Mouse (Mus musculus) olfactory bulb, adult 2 months (tissue): ENCODE data around the gene Trim62. TPM values are rescaled to one million over a fixed set of nuclear protein-coding genes. Genes with fewer than 3 reads are reported as not detected.

Experiments
- H3K27ac ChIP-seq: fragments of 200-500 bp; 2 replicates; pipeline ENCODE4 v1.5.1; 2012; ENCODE audit warnings: low read depth, low read length; ENCODE audit not compliant: insufficient read depth
- H3K4me1 ChIP-seq: fragments of 200-500 bp; 2 replicates; pipeline ENCODE4 v1.6.1; 2012; ENCODE audit warnings: low read length; ENCODE audit not compliant: control insufficient read depth, insufficient read depth
- H3K4me3 ChIP-seq: fragments of 200-500 bp; 2 replicates; pipeline ENCODE4 v1.5.1; 2012; ENCODE audit warnings: mild to moderate bottlenecking, low read depth, low read length, moderate library complexity; ENCODE audit not compliant: insufficient read depth
- CTCF ChIP-seq: fragments of 200-500 bp; IDR thresholded peaks from 2 replicates; pipeline ENCODE4 v1.5.1; 2012; ENCODE audit warnings: low read depth, mild to moderate bottlenecking, low read length, moderate library complexity; ENCODE audit not compliant: insufficient read depth
- POLR2A ChIP-seq: fragments of 200-500 bp; IDR thresholded peaks from 2 replicates; pipeline ENCODE4 v1.6.1; 2012; ENCODE audit warnings: mild to moderate bottlenecking, low read depth, low read length, moderate library complexity; ENCODE audit not compliant: insufficient read depth
- WGBS: fragments of 180-500 bp; shearing (Covaris S2); methylation state at CpG from one replicate; pipeline ENCODE4 v1.1.7; 2018; 5-methylcytosine and 5-hydroxymethylcytosine counted together
- polyA plus RNA-seq: library from polyadenylated mRNA; stranded (reverse); fragments of >200 nt; gene quantifications from 2 replicates; pipeline ENCODE4 v1.2.4, GENCODE M21; 2012; ENCODE audit warnings: low replicate concordance; ENCODE audit not compliant: missing spikeins, insufficient read depth, insufficient read length

Trim62 gene
- polyA plus RNA-seq, 1 experiment: not detected

GRCm38 (mm10) chr4:128905251-128905650, 21.9 kb downstream of the Trim62 start:
- Histone ChIP-seq H3K4me1 (peaks cover 23% of the 10 kb centered on the region), H3K27ac (no peak overlapping the region), H3K4me3 (no peak overlapping the region)
- TF ChIP-seq CTCF (no peak), POLR2A (no peak)
- 66% methylated on average over 8 of the region's 8 CpGs for WGBS

GRCm38 (mm10) chr4:128906757-128907156, 23.4 kb downstream of the Trim62 start:
- TF ChIP-seq CTCF (no peak), POLR2A (no peak)
- Histone ChIP-seq H3K4me3 (no peak overlapping the region), H3K27ac (no peak overlapping the region), H3K4me1 (peaks cover 18% of the 10 kb centered on the region)
- WGBS: 83% methylated on average over 8 of the region's 8 CpGs

GRCm38 (mm10) chr4:128907238-128907968, 24.0 kb downstream of the Trim62 start:
- no peak overlapping the region for H3K27ac ChIP-seq

GRCm38 (mm10) chr4:128908586-128909377, 25.4 kb downstream of the Trim62 start:
- Histone ChIP-seq H3K27ac (no peak overlapping the region), H3K4me1 (peaks cover 20% of the 10 kb centered on the region), H3K4me3 (no peak overlapping the region)
- 58% methylated on average over 24 of the region's 24 CpGs for WGBS
- TF ChIP-seq CTCF (peak; percentile 64; the same call in 1 of the 2 replicates), POLR2A (no peak)

More at GRCm38 (mm10) chr4:128907238-128907968, 24.0 kb downstream of the Trim62 start:
- 65% methylated on average over 12 of the region's 12 CpGs for WGBS
- Histone ChIP-seq H3K4me3 (no peak overlapping the region), H3K4me1 (peaks cover 18% of the 10 kb centered on the region)
- TF ChIP-seq POLR2A (no peak), CTCF (no peak)

GRCm38 (mm10) chr4:128909378-128909831, 26.0 kb downstream of the Trim62 start:
- no peak for TF ChIP-seq POLR2A
- no peak for TF ChIP-seq CTCF
- WGBS: 81% methylated on average over 14 of the region's 14 CpGs
- no peak overlapping the region for H3K27ac ChIP-seq
- no peak overlapping the region for H3K4me3 ChIP-seq
- peaks cover 14% of the 10 kb centered on the region for H3K4me1 ChIP-seq

GRCm38 (mm10) chr4:128910276-128911063, 27.1 kb downstream of the Trim62 start:
- 80% methylated on average over 8 of the region's 8 CpGs for WGBS
- no peak overlapping the region for H3K27ac ChIP-seq
- H3K4me3 ChIP-seq: no peak overlapping the region
- TF ChIP-seq POLR2A (no peak), CTCF (no peak)
- peaks cover 13% of the 10 kb centered on the region for H3K4me1 ChIP-seq

- Histone ChIP-seq H3K27ac (no peak overlapping the region), H3K4me3 (no peak overlapping the region), H3K4me1 (peaks cover 13% of the 10 kb centered on the region)
- TF ChIP-seq POLR2A (no peak), CTCF (no peak)
- 90% methylated on average over 10 of the region's 10 CpGs for WGBS
Observed at GRCm38 (mm10) chr4:128912085-128912484, 28.7 kb downstream of the Trim62 start.

GRCm38 (mm10) chr4:128913794-128914193, 30.4 kb downstream of the Trim62 start:
- Histone ChIP-seq H3K4me1 (peaks cover 19% of the 10 kb centered on the region), H3K4me3 (no peak overlapping the region), H3K27ac (no peak overlapping the region)
- TF ChIP-seq POLR2A (no peak), CTCF (no peak)
- 52% methylated on average over 4 of the region's 4 CpGs for WGBS
